Mouse (Mus musculus): ENCODE measurements around the gene Gm49378.

- TF ChIP-seq CTCF (IDR thresholded peaks at IDR 0.05; ENCODE audit: low read depth, low read length) (no peak), GATA1 (IDR thresholded peaks at IDR 0.05; ENCODE audit: borderline replicate concordance, low read length) (no peak), TAL1 (conservative IDR thresholded peaks at IDR 0.05; ENCODE audit: low read depth, low read length) (no peak)
These were observed 45.5 kb downstream of the Gm49378 start for GRCm38 (mm10) chr14:55592226-55592625.
